Mouse (Mus musculus) neural tube, embryonic 13.5 days (tissue): ENCODE data around the gene Msto1. TPM values are rescaled to one million over a fixed set of nuclear protein-coding genes. Genes with fewer than 3 reads are reported as not detected.
A peak's percentile ranks its signal among the peaks of the same experiment; 100 is the strongest.
"Not testable (repeated sequence)": the region's sequence is repeated elsewhere in the genome, so short reads cannot be mapped to it uniquely, and the experiment has no call there.

ENCODE experiments used
- ATAC-seq: fragments of 200-750 bp; cut with Nextera tagmentation; 2 replicates; pipeline ENCODE4 v1.8.0; 2017; ENCODE audit warnings: low read depth, mild to moderate bottlenecking, moderate TSS enrichment, moderate library complexity
- H3K27ac ChIP-seq: fragments of 300-500 bp; sonication (generic); replicated peaks from 2 replicates; pipeline ENCODE4 v1.5.1; 2015; ENCODE audit warnings: moderate library complexity, mild to moderate bottlenecking, inconsistent platforms
- H3K27me3 ChIP-seq: fragments of 300-500 bp; sonication (generic); 2 replicates; pipeline ENCODE4 v1.6.1; 2015; ENCODE audit warnings: mild to moderate bottlenecking, inconsistent platforms
- H3K36me3 ChIP-seq: fragments of 300-500 bp; sonication (generic); 2 replicates; pipeline ENCODE4 v1.6.1; 2015; ENCODE audit warnings: mild to moderate bottlenecking, inconsistent platforms
- H3K4me1 ChIP-seq: fragments of 300-500 bp; sonication (generic); replicated peaks from 2 replicates; pipeline ENCODE4 v1.6.1; 2015; ENCODE audit warnings: inconsistent platforms
- H3K4me2 ChIP-seq: fragments of 300-500 bp; sonication (generic); 2 replicates; pipeline ENCODE4 v1.6.1; 2015; ENCODE audit warnings: inconsistent platforms, mild to moderate bottlenecking, moderate library complexity
- H3K4me3 ChIP-seq: fragments of 300-500 bp; sonication (generic); 2 replicates; pipeline ENCODE4 v1.5.1; 2015; ENCODE audit warnings: mild to moderate bottlenecking, inconsistent platforms
- H3K9ac ChIP-seq: fragments of 300-500 bp; sonication (generic); 2 replicates; pipeline ENCODE4 v1.6.1; 2015; ENCODE audit warnings: moderate library complexity, mild to moderate bottlenecking, inconsistent platforms
- H3K9me3 ChIP-seq: fragments of 300-500 bp; sonication (generic); 2 replicates; pipeline ENCODE4 v1.6.1; 2016; ENCODE audit warnings: inconsistent platforms
- WGBS: fragments of 180-500 bp; shearing (Covaris S2); methylation state at CpG from one replicate; pipeline ENCODE4 v1.1.7; 2015; 5-methylcytosine and 5-hydroxymethylcytosine counted together
- polyA plus RNA-seq: library from polyadenylated mRNA; unstranded; fragments of >200 nt; fragmentation: Nextera tagmentation; extraction: Ambion mirVana; gene quantifications from 2 replicates; pipeline ENCODE4 v1.2.1, GENCODE M21; 2015

Gene Msto1
- 41.1 and 45.3 TPM in 2 replicates for polyA plus RNA-seq

DNA sequence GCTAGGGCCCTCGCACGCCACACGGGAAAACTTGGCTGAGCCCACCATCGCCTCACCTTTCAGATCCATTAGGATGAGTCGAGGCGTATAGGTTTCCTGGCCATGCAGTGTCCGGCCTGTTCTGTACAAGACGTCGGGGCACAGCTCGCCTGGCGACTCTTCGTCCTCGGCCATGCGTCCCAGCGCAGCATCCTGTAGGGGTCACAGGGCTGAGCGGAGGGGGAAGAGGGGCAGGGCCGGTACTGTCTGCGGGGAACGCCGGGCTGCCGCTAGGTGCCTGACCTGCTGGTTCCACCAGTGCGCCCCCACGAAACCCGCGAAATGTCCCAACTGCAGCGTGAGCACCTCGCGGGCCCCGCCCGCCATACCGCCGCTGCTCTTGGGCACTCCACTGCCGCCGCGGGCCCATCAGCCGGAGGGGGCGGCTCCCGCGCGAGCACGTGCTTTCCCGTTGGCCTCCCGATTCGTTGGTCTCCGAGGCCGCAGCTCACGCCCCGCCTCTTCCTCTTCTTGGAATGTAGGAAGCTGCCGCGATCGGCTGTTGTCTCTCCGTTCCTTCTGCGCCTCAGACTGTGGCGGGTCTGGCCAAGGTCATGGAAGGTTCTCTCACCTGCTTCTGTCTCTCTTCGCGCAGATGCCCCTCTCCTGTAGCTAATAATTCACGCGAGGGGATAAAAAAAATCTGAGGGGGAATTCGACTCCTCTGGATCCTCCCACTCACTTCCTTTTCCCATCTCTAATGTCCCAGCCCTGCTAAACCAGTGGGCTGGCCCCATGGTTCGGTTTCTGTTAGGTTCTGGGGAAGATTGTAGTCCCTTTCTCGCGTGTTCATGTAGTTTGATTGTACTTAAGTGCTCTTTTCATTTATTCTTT, at the start of gene Msto1:
Gene Msto1, minus strand, starts transcription at position 489 of the 873 bp plus-strand sequence.
- WGBS = under 1% methylated on average over 62 of the region's 62 CpGs
- ATAC-seq = peak; percentile 99
- Histone ChIP-seq H3K9me3 (no peaks in the 10 kb centered on the region), H3K9ac (peak within 1 kb of the TSS; percentile 87), H3K4me3 (peak within 1 kb of the TSS; percentile 77), H3K27me3 (no peaks in the 10 kb centered on the region), H3K36me3 (peaks cover 35% of the 10 kb centered on the region), H3K4me1 (peaks cover 17% of the 10 kb centered on the region), H3K27ac (peak within 1 kb of the TSS; percentile 90), H3K4me2 (peak within 1 kb of the TSS; percentile 75)

DNA sequence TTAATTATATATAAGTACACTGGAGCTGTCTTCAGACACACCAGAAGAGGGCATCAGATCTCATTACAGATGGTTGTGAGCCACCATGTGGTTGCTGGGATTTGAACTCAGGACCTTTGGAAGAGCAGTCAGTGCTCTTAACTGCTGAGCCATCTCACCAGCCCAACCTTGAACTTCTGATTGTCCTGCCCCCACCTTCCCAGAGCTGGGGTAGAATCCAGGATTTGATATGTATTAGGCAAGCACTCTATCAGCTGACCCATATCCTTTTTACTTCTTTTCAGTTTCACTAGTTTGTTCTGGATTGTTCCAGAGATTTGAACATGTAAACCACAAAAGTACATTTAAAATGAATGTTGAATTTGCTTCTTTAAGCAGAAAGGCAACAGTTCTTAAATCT, 49.4 kb upstream of the Msto1 start:
- H3K27me3 ChIP-seq, H3K27ac ChIP-seq, H3K4me3 ChIP-seq, H3K4me2 ChIP-seq, H3K9me3 ChIP-seq, H3K4me1 ChIP-seq, ATAC-seq, H3K9ac ChIP-seq: not testable (repeated sequence)
- peaks cover 18% of the 10 kb centered on the region for H3K36me3 ChIP-seq

DNA sequence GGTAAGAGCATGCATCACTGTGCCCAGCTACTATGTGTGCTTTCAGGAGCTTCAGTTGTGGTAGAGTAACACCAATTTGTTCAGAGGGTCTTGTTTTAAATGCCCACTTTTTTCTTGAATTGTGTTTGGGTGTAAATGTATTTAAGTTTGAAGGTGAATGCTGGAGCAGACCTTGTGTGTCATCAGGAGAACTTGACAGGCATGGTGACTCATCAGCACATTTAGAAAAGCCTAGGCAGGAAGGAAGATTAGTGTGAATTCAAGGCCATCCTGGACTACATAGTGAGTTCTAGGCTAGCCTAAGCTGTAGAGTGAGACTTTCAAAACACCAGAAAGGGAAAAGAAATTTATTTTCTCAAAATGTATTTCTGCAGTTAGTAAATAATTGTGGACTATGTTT, 39.9 kb upstream of the Msto1 start:
- peaks cover 33% of the 10 kb centered on the region for H3K4me1 ChIP-seq
- H3K27me3 ChIP-seq = no peaks in the 10 kb centered on the region
- no peaks in the 10 kb centered on the region for H3K36me3 ChIP-seq
- H3K4me3 ChIP-seq = no peak overlapping the region
- H3K27ac ChIP-seq = no peak overlapping the region
- no peak overlapping the region for H3K4me2 ChIP-seq
- no peak for ATAC-seq
- no peaks in the 10 kb centered on the region for H3K9me3 ChIP-seq
- no peak overlapping the region for H3K9ac ChIP-seq

DNA sequence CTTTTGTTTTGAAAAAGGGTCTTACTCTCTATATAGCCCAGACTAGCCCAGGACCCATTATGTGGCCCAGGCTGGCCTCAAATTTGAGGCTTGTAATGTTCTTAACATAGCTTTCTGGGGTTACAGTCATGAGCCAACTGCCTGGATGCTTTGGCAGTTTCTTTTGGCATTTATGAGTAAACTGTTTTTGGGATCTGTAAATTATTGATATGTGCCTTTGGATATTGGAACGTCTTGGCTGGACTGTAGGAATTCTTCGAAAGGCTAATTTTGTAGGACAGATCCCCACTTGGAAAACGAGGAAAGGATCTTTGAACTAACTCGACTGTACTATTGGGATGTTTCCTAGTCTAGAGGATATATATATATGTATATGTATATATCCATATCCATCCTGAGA, 39.4 kb upstream of the Msto1 start:
- Histone ChIP-seq H3K27ac (no peak overlapping the region), H3K9ac (no peak overlapping the region), H3K9me3 (no peaks in the 10 kb centered on the region), H3K4me3 (no peak overlapping the region), H3K4me2 (no peak overlapping the region), H3K4me1 (peaks cover 38% of the 10 kb centered on the region), H3K27me3 (no peaks in the 10 kb centered on the region), H3K36me3 (no peaks in the 10 kb centered on the region)
- no peak for ATAC-seq
- 86% methylated on average over 4 of the region's 4 CpGs for WGBS

DNA sequence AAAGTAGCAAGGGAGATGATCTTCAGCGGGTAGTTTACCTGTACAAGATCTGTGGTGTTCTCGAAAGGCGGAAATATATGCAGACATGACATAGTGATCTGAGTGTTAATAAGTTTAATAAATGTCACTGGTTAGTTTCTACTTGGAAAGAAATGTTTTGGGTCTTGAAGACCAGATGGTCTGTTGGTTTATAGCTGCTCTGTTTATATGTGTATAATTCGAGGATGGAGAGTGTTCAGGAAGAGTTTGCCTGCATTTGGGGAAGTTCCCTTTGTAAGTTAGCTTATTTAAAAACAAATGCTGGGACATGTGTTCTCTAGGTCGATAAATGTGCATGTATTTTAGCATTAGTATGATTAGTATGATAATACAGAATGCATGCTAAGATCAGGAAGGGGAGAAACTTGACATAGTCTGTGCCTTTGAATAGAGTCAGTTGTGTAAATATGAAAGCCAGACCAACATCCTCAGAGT, 37.6 kb upstream of the Msto1 start:
- 3% methylated on average over 5 of the region's 5 CpGs for WGBS
- no peak for ATAC-seq
- peak overlapping the region; percentile 79 for H3K4me3 ChIP-seq
- H3K9me3 ChIP-seq = no peaks in the 10 kb centered on the region
- H3K9ac ChIP-seq = peak overlapping the region; percentile 93
- H3K4me1 ChIP-seq = peaks cover 47% of the 10 kb centered on the region
- H3K4me2 ChIP-seq = peak overlapping the region; percentile 87
- no peaks in the 10 kb centered on the region for H3K36me3 ChIP-seq
- H3K27ac ChIP-seq = peak overlapping the region; percentile 99
- H3K27me3 ChIP-seq = no peaks in the 10 kb centered on the region

DNA sequence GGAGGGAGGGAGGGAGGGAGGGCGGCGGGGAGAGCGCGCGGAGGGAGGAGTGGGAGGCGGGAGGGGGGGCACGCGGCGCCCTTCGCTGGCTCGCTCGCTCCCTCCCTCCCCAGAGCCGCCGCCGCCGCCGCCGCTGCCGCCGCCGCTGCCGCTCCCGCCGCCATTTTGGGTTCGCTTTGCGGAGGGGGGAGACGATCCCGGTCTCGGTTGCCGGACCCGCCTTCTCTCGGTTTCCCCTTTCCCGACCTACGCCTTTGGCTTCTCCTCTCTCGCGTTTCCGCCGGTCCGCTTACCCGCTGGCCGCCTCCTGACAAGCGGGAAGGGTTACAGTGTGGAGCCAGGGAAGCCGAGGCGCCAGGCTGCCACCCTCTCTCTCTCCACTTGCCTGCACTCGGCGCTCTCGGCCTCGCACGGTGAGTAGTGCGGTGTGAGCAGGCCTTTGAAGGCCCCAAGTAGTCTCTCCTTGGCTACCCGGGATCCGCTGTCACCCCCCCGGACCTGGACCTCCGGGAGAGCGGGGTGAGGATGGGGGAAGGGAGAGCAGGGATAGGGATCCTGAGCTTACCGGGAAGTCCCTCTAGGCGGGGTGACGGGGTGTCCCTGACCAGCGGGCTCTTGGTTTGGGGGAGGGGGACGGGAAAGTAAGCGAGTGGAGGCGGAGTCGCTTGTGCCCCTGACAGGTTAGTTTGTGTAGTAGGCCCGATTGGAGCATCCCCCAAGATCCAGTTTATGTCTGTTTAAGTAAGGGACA, 37.0 kb upstream of the Msto1 start, which contains the start of the genes Ash1l and Dap3:
Gene Ash1l, plus strand, starts transcription at position 47 of the 751 bp plus-strand sequence.
Gene Dap3, minus strand, starts transcription at position 606 of the 751 bp plus-strand sequence.
- H3K9ac ChIP-seq = peak within 1 kb of the TSS; percentile 93
- no peaks in the 10 kb centered on the region for H3K9me3 ChIP-seq
- peak within 1 kb of the TSS; percentile 99 for H3K27ac ChIP-seq
- H3K36me3 ChIP-seq = no peaks in the 10 kb centered on the region
- peak within 1 kb of the TSS; percentile 79 for H3K4me3 ChIP-seq
- H3K27me3 ChIP-seq = no peaks in the 10 kb centered on the region
- H3K4me1 ChIP-seq = peaks cover 47% of the 10 kb centered on the region
- WGBS = under 1% methylated on average over 39 of the region's 64 CpGs
- ATAC-seq = peak; percentile 86
- peak within 1 kb of the TSS; percentile 87 for H3K4me2 ChIP-seq

DNA sequence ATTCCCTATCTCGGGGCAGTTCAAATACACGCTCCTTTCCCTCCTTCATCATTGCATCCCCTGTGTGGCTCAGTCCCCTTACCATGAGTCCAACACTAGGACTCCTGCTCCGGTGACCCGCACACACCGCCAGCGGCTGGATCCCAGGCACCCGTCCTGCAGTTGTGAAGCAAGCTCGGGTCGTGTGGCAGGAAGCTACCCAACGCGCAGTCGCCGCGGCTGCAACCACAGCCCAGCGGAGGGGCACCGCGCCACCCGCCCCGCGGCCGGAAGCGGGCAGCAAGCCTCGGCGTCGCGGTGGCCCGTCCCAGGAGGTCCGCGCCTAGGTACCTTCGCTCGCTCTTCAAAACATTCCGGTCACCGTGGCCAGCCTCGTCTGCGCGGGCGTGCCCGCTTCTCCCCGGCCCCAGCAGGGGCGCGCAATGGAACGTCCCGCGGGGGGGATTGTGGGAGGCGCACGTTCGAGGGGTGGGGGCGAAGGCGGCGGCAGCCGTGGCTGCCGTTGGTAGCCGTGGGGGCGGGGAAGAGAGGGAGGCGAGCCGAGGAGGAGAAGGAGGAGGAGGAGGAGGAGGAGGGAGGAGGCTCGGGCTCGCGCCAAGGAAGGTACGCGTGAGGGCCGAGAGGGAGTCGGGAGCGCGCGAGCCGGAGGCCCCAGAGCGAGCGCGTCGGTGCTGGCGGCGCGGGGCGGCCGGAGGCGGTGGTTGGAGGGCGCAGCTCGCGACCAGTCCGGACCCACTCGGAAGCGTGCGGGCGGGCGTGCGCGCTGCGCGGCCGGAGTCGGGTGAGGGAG, 36.2 kb upstream of the Msto1 start:
- peak; percentile 95 for ATAC-seq
- WGBS = under 1% methylated on average over 84 of the region's 92 CpGs

DNA sequence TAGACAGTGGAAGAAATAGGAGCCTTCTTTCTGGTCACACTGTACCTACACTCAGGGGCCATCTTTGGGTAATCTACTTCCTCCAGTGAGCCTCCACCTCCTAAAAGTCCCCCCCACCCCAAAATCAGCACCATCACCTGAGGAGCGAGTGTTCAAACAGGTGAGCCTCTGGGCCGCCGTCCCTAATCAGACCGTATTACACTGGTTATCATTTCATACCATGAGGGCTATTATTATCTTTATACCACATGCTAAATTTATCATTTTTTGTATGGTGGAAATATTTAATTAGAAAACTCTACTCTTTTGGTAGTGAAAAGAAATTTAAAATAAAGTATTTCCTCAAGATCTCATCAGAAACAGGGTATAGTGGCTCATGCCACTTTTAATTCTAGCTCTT, 30.3 kb upstream of the Msto1 start:
- H3K4me3 ChIP-seq = no peak overlapping the region
- peaks cover 27% of the 10 kb centered on the region for H3K36me3 ChIP-seq
- no peak overlapping the region for H3K9ac ChIP-seq
- H3K4me2 ChIP-seq = no peak overlapping the region
- H3K9me3 ChIP-seq = no peaks in the 10 kb centered on the region
- ATAC-seq = no peak
- no peaks in the 10 kb centered on the region for H3K27me3 ChIP-seq
- H3K4me1 ChIP-seq = peaks cover 26% of the 10 kb centered on the region
- whole genome bisulfite sequencing = 69% methylated on average over 4 of the region's 4 CpGs
- H3K27ac ChIP-seq = no peak overlapping the region

More for the DNA sequence above, 36.2 kb upstream of the Msto1 start:
- no peaks in the 10 kb centered on the region for H3K36me3 ChIP-seq
- peaks cover 47% of the 10 kb centered on the region for H3K4me1 ChIP-seq
- H3K27ac ChIP-seq = peak overlapping the region; percentile 99
- H3K4me3 ChIP-seq = peak overlapping the region; percentile 79
- no peaks in the 10 kb centered on the region for H3K27me3 ChIP-seq
- H3K9me3 ChIP-seq = no peaks in the 10 kb centered on the region
- peak overlapping the region; percentile 87 for H3K4me2 ChIP-seq
- H3K9ac ChIP-seq = peak overlapping the region; percentile 93

DNA sequence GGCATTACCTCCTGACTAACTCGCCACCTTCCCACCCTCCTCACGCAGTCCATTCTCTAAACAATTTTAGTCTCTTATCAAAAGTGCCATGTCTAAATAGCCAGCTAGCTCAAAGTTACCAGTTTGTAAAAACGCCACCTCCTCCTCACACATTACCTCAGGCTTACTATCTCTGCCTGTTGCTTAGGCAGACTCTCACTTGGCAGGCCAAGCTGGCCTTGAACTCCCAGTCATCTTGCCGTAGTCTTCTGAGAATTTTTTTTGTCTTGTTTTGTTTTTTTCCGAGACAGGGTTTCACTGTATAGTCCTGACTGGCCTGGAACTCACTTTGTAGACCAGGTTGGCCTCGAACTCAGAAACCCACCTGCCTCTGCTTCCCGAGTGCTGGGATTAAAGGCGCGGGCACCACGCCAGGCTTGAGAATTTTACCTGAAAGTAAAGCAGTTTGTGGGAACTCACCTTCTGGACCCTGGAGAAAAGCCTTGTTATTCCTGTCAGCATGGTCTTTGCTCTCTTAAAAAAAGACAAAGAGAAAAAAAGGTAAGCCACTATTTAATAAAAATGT, 28.6 kb upstream of the Msto1 start:
- no peak overlapping the region for H3K9ac ChIP-seq
- peaks cover 9% of the 10 kb centered on the region for H3K4me1 ChIP-seq
- H3K4me2 ChIP-seq = no peak overlapping the region
- H3K4me3 ChIP-seq = no peak overlapping the region
- no peak overlapping the region for H3K27ac ChIP-seq
- peaks cover 44% of the 10 kb centered on the region for H3K36me3 ChIP-seq
- no peaks in the 10 kb centered on the region for H3K27me3 ChIP-seq
- WGBS = 97% methylated on average over 10 of the region's 10 CpGs
- no peaks in the 10 kb centered on the region for H3K9me3 ChIP-seq
- ATAC-seq = no peak

DNA sequence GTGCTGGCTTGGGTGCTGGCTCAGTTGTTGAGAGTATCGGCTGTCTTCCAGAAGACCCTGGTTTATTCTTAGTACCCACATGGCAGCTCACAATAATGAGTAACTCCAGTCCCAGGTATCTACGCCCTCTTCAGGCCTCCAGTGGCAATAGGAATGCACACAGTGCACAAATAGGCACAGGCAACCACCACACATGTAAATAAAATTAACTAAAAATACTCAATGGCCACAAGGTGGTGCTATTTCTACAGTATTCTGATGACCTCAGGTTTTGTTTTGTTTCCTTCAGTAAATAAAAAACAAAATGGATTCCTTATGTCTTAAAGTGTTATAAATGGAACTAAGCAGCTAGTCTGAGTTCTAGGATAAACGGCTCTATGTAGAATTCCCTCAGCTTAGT, 25.9 kb upstream of the Msto1 start:
- Histone ChIP-seq H3K27me3 (no peaks in the 10 kb centered on the region), H3K36me3 (peaks cover 68% of the 10 kb centered on the region), H3K9ac (no peak overlapping the region), H3K4me2 (no peak overlapping the region), H3K27ac (no peak overlapping the region), H3K4me1 (peaks cover 8% of the 10 kb centered on the region), H3K4me3 (no peak overlapping the region), H3K9me3 (no peaks in the 10 kb centered on the region)
- WGBS = 73% methylated on average over 3 of the region's 3 CpGs
- ATAC-seq = peak; percentile 86

DNA sequence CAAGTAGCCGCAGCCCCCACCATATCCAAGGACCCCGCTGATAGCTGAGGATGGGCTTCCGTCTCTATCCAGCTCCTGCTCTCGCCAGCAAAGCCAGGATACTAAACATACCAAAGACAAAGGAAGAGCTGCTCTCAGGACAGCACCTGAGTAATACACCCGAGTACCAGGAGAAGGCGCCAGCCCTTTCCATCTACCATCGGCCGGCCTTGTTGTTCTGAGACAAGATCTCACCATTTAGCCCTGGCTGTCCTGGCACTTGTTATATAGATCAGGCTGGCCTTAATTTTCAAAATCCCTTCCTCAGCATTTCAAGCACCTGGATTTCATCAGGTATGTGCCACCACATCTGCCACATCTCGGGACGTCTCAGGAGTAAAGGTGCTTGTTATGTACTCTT, 25.3 kb upstream of the Msto1 start:
- peaks cover 75% of the 10 kb centered on the region for H3K36me3 ChIP-seq
- ATAC-seq = no peak
- H3K9ac ChIP-seq = no peak overlapping the region
- no peak overlapping the region for H3K4me2 ChIP-seq
- H3K27ac ChIP-seq = no peak overlapping the region
- H3K4me3 ChIP-seq = no peak overlapping the region
- H3K27me3 ChIP-seq = no peaks in the 10 kb centered on the region
- H3K4me1 ChIP-seq = peaks cover 7% of the 10 kb centered on the region
- no peaks in the 10 kb centered on the region for H3K9me3 ChIP-seq
- WGBS = 92% methylated on average over 10 of the region's 10 CpGs
